Mouse (Mus musculus) CD4-positive, CD25-positive, alpha-beta regulatory T cell, adult 4 months (primary cell): ENCODE data around the gene Ptchd4. TPM values are rescaled to one million over a fixed set of nuclear protein-coding genes. Genes with fewer than 3 reads are reported as not detected.

ENCODE experiments used
- ATAC-seq: one replicate; pipeline ENCODE4 v1.8.0; 2017
- polyA plus RNA-seq, 2 experiments: library from polyadenylated mRNA; unstranded; fragments of 100-300 nt; shearing (Covaris generic); gene quantifications; one replicate each; pipeline ENCODE4 v1.2.1; 2017

Ptchd4 gene
- polyA plus RNA-seq, 2 experiments from 2014 or later, result not detected

GRCm38 (mm10) chr17:42430380-42430779 lies 114.6 kb downstream of the Ptchd4 start:
- no peak for ATAC-seq

DNA sequence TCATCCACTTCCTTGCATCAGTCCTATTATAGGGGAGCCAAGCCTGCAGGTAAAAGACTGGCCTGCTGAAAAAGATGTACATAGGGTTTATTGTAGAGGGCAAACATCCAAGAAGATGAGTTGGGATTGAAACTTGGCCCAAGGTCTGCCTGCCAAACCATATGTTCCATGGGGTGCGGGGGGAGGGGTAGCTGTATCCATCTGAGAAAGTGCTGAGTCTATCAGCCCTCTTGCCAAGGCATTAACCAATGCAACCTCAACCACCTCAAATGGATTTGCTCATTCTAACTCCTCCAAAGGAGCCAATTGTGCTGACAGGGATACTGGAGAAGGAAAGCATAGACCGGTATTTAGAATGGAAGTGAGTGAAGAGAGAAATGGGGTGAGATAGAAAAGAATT lies 136.5 kb downstream of the Ptchd4 start:
- no peak for ATAC-seq

DNA sequence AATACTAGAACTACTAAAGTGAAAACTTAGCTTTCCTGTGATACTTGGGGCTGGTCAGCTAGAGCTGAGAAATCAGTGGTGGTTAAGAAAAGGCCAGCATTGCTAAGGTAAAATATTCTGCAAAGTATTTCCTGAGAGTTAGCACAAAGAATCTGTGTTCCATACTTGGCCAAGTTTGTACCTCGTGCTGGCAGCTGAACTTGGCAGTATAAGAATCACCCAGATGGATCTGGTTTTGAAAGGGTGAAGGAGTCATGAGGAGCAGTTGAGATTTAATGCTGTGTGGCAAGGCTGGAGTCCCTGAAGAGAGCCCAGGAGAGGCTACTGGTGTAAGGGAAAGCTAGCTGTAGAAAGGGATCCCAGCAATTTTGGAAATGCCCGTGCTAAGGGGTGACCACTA lies 140.7 kb downstream of the Ptchd4 start:
- ATAC-seq, result no peak

GRCm38 (mm10) chr17:42462726-42463125 lies 147.0 kb downstream of the Ptchd4 start:
- no peak for ATAC-seq

- no peak for ATAC-seq
These were observed 164.6 kb downstream of the Ptchd4 start for GRCm38 (mm10) chr17:42480173-42480991.

- ATAC-seq, result no peak
These were observed 193.9 kb downstream of the Ptchd4 start for GRCm38 (mm10) chr17:42509356-42510262.

DNA sequence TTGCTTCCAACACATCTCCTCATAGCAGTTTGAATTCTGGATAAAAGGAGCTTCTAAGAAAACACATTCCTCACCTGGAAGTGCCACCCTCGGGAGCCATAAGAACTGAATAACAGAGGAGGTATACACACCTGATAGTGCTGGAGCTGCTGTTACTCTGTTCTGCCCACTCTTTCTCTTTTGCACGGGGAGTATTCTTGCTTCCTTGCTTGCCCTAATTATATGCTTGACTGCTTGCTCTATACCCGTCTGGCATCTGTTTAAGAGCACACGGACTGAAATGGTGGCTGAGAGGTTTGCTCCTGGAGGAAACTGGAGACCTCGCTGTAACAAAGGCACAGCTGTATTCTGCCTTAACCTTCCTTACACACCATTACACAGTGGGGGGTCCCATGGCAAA lies 214.4 kb downstream of the Ptchd4 start:
- no peak for ATAC-seq

DNA sequence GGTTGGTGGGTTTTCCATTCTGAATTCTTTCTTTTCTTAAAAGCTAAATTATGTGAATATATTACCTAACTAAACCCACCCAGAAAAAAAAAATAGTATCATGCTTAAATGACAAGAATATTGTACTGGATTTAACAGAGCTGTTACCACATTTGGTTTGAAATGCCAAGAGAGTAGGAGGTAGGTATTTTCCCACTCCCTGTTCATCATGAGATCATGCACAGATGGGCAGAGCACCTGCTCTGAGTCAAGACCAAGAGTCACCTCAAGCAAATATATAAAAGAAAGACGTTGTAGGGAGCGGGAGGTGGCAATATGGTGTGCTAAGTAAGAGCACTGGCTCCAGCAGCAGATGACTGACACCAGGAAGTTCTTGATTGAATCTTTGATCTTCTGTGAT lies 233.8 kb downstream of the Ptchd4 start:
- ATAC-seq, result no peak
